Mouse (Mus musculus): Measurements from ENCODE around the gene Hoxd12. TPM values are rescaled to one million over a fixed set of nuclear protein-coding genes. Genes with fewer than 3 reads are reported as not detected.

Gene Hoxd12
- polyA plus RNA-seq, 1 experiment, result not detected

- no peaks in the 10 kb centered on the region for H3K4me1 ChIP-seq (ENCODE audit: control insufficient read depth, insufficient read depth, low read length)
- H3K4me3 ChIP-seq (replicated peaks; ENCODE audit: extremely low read depth, low read depth, low read length), result no peak overlapping the region
- 6% methylated on average over 31 of the region's 31 CpGs for WGBS
- no peak for TF ChIP-seq POLR2A (IDR thresholded peaks at IDR 0.05; ENCODE audit: borderline replicate concordance, extremely low read depth, low read depth, low read length)
- no peak for TF ChIP-seq CTCF (IDR thresholded peaks at IDR 0.05; ENCODE audit: insufficient read depth, low read length)
- DNase-seq, result no peak
Measured at GRCm38 (mm10) chr2:74687698-74688555, 13.1 kb downstream of the Hoxd12 start.

- WGBS, result 8% methylated on average over 12 of the region's 12 CpGs
- DNase-seq, result no peak
- TF ChIP-seq POLR2A (IDR thresholded peaks at IDR 0.05; ENCODE audit: borderline replicate concordance, extremely low read depth, low read depth, low read length) (no peak), CTCF (IDR thresholded peaks at IDR 0.05; ENCODE audit: insufficient read depth, low read length) (no peak)
- Histone ChIP-seq H3K4me3 (replicated peaks; ENCODE audit: extremely low read depth, low read depth, low read length) (no peak overlapping the region), H3K4me1 (ENCODE audit: control insufficient read depth, insufficient read depth, low read length) (no peaks in the 10 kb centered on the region)
Measured at GRCm38 (mm10) chr2:74688795-74689573, 14.2 kb downstream of the Hoxd12 start.

DNA sequence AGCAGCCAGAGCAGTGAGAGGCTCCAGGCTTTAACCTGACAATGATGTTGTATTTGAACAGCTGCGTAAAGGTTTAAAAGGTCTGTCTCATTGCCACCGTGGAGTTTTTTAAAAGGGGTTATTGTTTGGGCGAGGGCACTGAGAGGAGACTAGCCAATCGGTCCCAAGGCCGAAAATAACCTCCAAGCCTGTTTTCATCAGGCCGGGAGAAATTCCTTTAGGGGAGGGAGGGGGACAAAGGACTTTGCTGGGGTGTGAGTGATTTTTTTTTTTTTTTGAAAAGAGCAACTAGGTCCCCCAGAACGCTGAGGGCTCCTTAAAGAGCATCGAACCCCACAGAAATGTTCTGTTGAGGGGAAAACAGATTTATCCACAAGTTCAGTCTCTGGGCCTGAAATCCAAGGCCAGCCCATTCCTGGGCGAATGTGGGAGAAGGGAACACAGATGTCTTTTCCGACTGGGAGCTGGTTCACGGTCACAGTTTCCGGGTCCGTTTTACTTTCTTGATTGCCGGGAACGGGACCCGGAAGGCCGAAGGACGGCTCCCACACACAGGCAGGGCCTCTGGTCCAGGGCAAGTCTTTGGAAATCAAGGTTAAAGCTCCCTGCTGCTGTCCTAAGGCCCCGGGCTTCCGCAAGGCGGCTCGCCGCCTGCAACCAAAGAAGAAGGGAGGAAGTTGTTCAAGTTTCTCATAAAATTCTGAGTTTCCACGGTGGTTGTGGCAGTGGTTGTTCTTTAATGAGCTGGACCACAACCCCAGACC is 14.9 kb downstream of the Hoxd12 start:
- no peak for TF ChIP-seq POLR2A (IDR thresholded peaks at IDR 0.05; ENCODE audit: borderline replicate concordance, extremely low read depth, low read depth, low read length)
- no peaks in the 10 kb centered on the region for H3K4me1 ChIP-seq (ENCODE audit: control insufficient read depth, insufficient read depth, low read length)
- no peak for DNase-seq
- H3K4me3 ChIP-seq (replicated peaks; ENCODE audit: extremely low read depth, low read depth, low read length), result no peak overlapping the region
- WGBS, result 5% methylated on average over 24 of the region's 24 CpGs

DNA sequence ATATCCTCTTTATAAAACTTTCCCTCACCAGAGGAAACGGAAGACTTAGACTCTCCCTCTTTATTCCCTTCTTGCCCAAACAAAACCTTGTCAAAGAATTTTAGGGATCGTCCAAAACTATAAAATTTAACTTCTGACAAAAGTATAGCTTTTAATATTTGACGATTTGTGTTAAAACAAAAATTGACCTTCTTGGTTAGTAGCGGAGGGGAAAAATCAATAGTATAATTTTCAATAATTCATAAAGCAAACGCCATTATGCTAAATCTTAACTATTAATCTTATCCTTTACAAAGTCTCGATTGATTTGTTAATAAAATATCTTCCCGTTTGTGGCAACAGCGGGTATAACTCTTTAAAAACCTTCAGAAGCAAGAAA is 15.5 kb downstream of the Hoxd12 start:
- WGBS, result 14% methylated on average over 8 of the region's 8 CpGs
- Histone ChIP-seq H3K4me3 (replicated peaks; ENCODE audit: extremely low read depth, low read depth, low read length) (no peak overlapping the region), H3K4me1 (ENCODE audit: control insufficient read depth, insufficient read depth, low read length) (no peaks in the 10 kb centered on the region)
- no peak for DNase-seq
- TF ChIP-seq CTCF (IDR thresholded peaks at IDR 0.05; ENCODE audit: insufficient read depth, low read length), result no peak
- TF ChIP-seq POLR2A (IDR thresholded peaks at IDR 0.05; ENCODE audit: borderline replicate concordance, extremely low read depth, low read depth, low read length), result no peak

DNA sequence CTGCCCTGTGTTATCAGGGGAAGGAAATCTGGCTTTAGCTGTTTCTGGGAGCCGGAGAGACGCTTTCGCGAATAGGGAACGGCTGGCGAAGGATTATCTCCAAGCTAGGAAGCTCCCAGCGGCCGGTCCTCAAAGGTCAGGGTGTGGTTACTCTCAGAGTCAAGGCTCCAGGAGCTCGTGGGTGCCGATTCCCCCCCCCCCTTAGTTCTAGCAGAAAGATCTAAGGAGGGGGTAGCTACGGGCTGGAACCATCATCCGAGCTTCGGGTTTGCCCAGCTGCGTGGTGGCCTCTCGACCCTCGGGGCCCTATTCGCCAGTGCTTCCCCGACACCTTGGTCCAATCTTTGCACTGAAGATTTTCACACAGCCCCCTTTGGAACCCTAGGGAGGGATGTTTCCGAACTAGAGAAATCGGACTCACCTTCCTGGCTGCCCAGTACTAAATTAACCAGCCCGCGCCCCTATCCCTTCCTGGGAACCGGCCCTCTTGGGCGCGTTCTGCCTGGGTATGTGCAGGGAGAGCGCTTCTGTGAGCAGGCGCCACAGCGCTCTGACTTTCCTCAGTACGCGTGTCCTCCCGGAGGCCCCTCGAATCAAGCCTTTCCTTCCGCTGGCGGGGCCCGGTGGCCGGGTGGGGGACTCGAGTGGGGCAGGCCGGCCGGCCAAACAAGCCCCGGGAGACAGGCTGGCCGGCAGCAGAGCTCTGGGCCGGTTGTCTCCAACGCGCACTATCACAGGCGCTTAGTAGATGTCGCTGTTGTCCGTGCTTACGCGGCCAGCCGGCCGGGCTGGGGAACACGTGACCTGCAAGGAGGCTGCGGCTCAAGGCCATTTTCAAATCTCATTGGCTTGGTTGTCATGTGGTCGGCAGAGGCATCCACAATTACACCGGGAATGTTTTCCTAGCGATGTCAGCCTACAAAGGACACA is 16.5 kb downstream of the Hoxd12 start, which contains the start of gene Hoxd10:
Gene Hoxd10, plus strand, starts transcription at position 903 of the 930 bp plus-strand sequence.
- WGBS, result 4% methylated on average over 56 of the region's 56 CpGs
- TF ChIP-seq CTCF (IDR thresholded peaks at IDR 0.05; ENCODE audit: insufficient read depth, low read length) (no peak), POLR2A (IDR thresholded peaks at IDR 0.05; ENCODE audit: borderline replicate concordance, extremely low read depth, low read depth, low read length) (no peak)
- Histone ChIP-seq H3K4me3 (replicated peaks; ENCODE audit: extremely low read depth, low read depth, low read length) (no peak within 1 kb of the TSS), H3K4me1 (ENCODE audit: control insufficient read depth, insufficient read depth, low read length) (no peaks in the 10 kb centered on the region)
- no peak for DNase-seq

- no peak for DNase-seq
- no peak overlapping the region for H3K4me3 ChIP-seq (replicated peaks; ENCODE audit: extremely low read depth, low read depth, low read length)
- WGBS, result 5% methylated on average over 35 of the region's 35 CpGs
- TF ChIP-seq POLR2A (IDR thresholded peaks at IDR 0.05; ENCODE audit: borderline replicate concordance, extremely low read depth, low read depth, low read length), result no peak
- no peak for TF ChIP-seq CTCF (IDR thresholded peaks at IDR 0.05; ENCODE audit: insufficient read depth, low read length)
- H3K4me1 ChIP-seq (ENCODE audit: control insufficient read depth, insufficient read depth, low read length), result no peaks in the 10 kb centered on the region
Measured at GRCm38 (mm10) chr2:74691995-74692807, 17.4 kb downstream of the Hoxd12 start.

DNA sequence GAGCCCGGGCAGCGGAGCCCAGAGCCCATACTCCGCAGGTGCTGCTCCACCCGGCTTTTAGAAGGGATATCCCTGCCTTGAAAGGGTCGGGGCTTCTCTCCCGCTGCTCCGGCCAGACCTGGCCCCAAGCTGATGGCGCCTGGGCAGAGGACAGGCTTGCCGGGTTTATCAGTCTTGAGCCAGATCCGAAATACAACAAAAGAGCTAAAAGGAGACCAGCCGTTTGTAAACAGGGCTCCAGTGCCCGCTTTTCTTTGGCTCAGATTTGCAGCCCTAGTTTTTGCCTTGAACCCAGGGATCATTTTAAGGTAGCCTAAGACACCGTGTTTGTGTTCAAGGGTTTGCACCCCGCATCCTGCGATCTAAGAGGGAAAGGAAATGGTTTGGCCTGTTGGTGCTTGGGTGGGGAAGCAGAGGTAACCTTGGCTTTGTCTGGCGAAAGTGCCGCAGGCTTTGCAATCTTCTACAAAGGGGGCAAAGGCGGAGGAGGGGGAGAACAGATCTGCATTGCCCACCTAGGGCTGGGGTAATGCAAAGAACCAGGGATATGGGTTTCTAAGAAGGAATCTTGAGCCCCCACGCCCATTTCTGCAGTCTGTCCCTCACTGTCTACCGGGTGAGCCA is 18.1 kb downstream of the Hoxd12 start:
- no peak for TF ChIP-seq POLR2A (IDR thresholded peaks at IDR 0.05; ENCODE audit: borderline replicate concordance, extremely low read depth, low read depth, low read length)
- DNase-seq, result no peak
- WGBS, result 3% methylated on average over 20 of the region's 20 CpGs
- H3K4me1 ChIP-seq (ENCODE audit: control insufficient read depth, insufficient read depth, low read length), result no peaks in the 10 kb centered on the region
- H3K4me3 ChIP-seq (replicated peaks; ENCODE audit: extremely low read depth, low read depth, low read length), result no peak overlapping the region

GRCm38 (mm10) chr2:74693432-74693827 is 18.6 kb downstream of the Hoxd12 start:
- no peak overlapping the region for H3K4me3 ChIP-seq (replicated peaks; ENCODE audit: extremely low read depth, low read depth, low read length)
- WGBS, result 15% methylated on average over 4 of the region's 4 CpGs
- TF ChIP-seq CTCF (IDR thresholded peaks at IDR 0.05; ENCODE audit: insufficient read depth, low read length) (no peak), POLR2A (IDR thresholded peaks at IDR 0.05; ENCODE audit: borderline replicate concordance, extremely low read depth, low read depth, low read length) (no peak)

More at GRCm38 (mm10) chr2:74693432-74693827, 18.6 kb downstream of the Hoxd12 start:
- peaks cover 4% of the 10 kb centered on the region; the same call in 1 of the 2 replicates for H3K4me1 ChIP-seq (ENCODE audit: control insufficient read depth, insufficient read depth, low read length)
- no peak for DNase-seq
